Mouse (Mus musculus) CH12F3 (cell line): ENCODE measurements around the gene Cpeb4.
"Not testable (repeated sequence)": the region's sequence is repeated elsewhere in the genome, so short reads cannot be mapped to it uniquely, and the experiment has no call there.

Experiments used
- in situ Hi-C: fragments of 300-500 bp; cut with MboI; formaldehyde crosslinking; loops from 2 replicates; pipeline ENCODE4 v1.14.3; 2020; ENCODE audit warnings: low sequenced_read_pairs

Gene Cpeb4

DNA sequence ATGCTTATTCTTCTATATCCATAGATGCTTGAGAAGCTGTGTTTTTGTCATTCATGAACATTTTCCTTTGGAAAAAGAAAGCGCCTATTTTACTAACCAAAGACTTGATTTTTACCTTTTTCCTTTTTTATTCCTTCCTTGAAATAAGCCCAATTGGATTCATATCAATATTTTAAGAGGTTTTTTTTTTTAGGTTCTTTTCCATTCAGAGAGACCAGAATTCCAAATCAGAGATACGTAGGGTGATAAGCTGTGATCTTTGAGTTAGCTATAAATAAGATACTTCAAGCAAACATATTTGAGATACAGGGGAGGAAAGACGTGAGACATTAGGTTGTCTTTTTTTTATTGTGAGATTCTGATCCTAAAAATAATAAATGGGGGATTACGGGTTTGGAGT is at the start of gene Cpeb4:
Cpeb4 (plus strand) TSS at position 301 of the 400 bp plus-strand sequence.
- in situ Hi-C loops = no loop called here

DNA sequence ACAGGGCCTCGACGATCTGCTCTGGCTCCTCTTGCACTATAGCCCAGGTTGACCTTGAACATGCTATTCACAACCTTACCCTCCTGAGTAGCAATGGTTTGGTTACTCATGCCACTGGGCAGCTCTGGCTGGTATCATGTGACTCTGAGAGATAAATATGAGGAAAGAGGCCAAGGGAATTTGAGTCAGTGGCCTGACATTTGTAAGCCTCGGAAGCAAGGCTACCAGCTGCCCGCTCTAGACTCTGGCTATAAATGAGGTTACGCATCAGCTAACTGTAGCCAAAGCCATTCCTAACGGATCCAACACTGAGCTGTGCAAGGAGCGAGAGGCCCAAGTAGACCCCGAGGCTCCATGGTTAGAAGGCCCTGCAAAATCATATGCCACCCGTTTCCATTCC is 49.5 kb upstream of the Cpeb4 start:
- in situ Hi-C loops = no loop called here

DNA sequence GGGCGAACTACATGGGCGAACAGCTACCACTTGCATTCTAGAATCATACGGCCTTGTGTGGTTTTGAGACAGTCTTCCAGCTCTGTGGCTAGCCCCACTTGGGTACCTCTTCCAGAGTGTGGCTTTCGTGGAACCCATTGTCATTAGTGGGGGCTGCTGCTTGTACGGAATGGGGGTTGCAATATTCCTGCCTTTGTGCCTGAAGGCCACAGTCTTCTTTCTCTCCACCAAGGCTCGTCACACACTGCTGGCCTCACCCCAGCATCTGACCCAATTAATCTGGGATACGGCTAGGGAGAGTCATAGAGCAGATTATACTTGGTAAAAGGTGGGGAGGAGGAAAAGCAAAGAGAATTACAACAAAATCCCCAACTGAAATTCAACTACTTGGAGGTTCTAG is 48.5 kb upstream of the Cpeb4 start:
- in situ Hi-C loops = no loop called here

DNA sequence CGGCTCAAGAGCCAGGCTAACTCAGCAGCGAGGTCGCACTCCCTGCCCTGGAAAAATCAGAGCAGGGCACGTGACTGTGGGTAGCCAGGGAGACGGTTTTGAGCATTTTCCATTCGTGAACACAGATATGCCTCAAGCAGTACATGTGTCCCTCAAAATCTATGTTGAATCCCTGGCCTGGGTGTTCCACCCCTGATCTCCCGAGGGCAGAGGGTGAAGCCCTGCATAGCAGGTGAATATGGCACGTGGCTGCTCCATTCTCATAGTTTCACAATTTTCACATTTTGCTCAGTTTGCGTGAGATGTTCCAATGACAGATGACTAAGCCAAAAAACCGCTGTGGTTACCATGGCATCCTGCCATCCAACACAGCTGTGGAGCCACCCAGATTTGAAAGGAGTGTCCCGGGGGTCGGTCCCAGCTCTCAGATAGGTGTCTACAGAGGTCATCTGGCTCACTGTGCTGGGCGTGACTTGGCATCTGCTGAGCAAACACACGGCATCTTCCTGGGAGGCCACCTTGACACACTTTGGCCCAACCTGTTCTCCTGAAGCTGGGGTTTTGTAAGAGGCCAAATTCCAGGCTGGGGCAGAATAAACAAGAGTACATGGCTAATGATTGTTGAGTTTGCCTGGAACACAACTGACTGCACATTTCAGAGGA is 47.4 kb upstream of the Cpeb4 start:
- in situ Hi-C loops = no loop called here

DNA sequence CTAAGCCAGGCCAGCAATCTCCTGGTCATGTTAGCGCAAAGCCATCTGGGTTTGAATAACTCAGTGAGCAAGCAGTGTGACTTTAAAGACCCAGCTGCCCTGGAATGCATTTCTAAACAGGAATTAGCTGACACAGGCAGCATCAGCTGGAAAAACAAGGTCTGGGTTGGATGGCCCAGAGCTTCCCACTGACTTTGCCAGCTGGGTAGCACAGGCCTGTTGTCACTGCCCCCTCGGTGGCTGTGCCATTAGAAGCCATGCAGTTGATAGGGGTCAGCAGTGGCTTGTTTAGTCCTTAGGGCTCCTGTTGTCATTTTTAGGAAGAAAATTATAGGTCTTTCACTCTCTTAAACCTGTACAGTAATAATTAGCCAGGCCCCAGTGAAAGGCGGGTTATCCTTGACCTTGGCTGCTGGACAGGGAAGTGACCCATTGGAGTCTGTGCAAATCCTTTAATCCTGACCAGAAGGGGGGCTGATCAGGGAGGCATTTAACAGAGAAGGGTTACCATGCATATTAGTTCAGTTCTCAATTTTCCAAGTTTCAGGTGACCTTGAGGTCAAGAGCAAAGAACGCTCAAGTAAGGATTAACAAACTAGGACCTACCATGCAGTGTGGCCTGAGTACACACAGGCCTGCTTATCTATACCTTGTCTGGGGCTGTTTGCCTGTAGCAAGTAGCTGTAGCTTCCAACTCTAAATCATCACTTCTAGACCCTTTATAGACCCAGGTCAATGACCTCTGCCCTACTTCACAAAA is 43.8 kb upstream of the Cpeb4 start:
- in situ Hi-C loops = no loop called here

DNA sequence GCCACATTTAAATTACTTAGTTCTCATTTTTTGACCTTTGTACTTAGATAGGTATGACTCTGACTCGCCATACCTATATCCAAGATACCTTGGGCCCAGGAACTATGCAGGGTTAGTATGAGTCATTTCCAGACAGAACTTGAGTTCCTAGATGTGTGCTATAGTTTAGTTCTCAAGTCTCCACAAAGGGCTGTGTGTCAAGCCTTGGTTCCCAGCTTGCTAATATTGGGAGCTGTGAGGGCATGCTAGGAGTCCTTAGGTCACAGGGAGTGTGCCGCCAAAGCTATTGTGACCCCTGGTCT is 43.3 kb upstream of the Cpeb4 start:
- in situ Hi-C loops = no loop called here

DNA sequence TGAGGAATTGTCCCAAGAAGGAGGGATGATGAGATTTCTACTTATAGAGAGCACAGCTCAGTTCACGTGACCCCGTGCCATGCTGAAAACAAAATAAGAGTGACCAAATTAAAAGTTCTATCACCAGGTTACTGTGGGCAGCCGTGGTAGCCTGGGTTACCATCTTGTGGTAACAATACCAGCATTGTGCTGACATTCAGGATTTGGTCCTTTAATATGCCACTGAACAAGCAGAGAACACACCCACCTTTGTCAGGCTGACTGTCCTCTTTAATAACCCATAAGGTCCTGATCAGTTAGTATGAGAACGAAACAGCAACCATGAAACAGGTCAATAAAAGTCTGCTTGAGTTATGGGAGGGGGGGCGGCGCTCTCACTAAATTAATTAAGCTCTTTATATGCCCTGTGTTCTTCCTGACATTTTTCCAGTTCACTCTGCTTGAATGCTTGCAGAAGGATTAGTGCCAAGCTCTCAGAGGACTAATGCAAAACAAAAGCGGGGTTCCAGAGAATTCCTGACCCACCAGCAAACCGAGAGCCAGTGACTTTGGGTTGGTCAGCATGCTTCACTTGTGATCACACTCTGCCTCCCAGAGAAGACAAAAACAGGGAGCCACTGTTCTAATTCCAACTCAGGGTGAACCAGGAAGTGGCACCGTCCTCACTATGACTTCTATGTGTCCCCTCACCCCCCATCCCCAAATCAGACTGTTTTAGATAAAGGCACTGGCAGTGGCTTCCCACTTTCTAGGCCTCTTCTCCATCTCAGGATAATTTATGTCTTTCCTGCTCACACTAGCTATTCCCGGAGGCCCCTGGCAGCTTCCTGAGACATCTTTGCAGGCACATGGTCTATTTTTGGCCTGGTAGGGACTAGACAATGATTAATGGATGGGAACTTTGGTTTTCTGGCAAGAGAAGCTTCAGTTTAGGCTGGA is 41.5 kb upstream of the Cpeb4 start:
- in situ Hi-C loops = no loop called here

DNA sequence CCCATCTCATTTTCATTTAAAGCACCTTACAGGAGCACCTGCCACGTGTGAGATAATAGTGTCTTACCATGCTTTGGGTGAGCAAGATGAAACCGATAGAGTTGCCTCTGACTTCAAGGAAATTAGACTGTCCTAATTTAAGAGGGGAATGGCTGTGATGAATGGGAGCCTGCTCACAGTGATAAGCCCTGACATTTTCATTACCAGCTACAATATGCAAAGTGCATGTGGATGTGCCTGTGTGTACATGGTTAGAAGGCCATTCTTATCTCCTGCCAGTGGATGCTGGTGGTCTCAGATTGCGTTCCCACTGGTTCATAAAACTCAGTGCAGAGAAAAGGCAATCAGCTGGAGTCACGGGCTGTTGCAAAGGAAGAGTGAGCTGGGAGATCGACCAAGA is 40.6 kb upstream of the Cpeb4 start:
- in situ Hi-C loops = no loop called here

DNA sequence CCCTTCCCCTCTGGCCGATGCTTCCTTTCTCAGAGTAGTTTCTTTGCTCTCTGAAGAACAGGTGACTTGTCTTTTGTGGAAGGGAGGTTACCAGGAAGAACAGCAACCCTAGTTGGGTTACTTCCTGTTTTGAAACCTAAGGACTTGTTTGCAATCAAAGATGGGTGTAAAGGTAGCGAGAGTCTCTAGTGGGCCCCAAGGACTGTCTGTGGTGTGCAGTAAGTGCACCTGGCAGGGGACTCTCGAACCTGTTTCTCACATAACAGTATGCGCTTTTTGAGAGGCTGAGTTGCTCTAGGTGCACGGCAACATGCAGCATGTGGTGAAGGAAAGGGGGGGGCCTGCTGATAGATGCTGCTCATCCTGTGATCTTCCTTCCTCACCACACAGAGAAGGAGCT is 40.0 kb upstream of the Cpeb4 start:
- in situ Hi-C loops = no loop called here

DNA sequence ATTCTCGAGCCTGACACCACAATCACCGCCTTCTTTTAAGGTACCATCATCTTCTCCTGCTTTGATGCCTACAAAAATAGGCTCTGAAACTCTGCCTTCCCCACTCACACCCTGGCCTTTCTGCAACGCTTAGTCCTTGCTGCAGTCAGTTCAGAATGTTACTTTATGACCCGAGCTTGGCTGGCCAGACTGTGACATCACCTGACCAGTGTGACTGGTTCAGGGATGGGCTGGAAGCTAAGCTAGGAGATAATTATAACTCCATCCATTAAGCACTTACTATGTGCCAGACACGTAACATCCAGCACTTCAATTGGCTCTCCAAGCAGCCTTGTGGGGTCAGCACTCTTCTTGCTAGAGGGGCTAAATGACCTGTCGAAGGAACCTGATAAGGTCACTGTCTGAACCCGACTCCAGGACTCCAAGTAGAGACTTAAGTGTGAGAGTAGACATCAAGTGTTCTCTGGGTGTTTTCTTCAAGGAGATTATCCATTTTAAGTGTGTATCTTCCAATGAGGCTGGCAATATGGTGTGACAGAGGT is 39.5 kb upstream of the Cpeb4 start:
- in situ Hi-C loops = no loop called here

DNA sequence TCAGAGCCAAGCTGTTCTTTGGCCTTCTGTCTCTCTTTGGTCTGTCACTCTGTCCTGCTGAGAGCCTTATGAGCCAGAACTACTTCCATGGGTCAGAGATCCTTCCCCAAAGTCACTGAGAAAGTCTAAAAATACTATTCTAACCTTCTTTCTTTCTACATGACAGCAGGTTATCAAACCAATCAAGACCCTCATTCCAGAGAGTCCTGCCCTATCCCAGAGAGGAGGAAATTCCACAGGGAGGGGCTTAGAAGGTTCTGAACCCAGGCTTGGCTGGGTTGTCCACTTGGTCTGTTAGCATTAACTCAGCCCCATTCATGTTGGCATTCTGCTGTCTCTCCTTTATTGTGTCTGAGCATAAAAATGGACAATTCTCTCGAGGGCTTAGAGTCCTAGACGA is 38.5 kb upstream of the Cpeb4 start:
- in situ Hi-C loops = no loop called here

DNA sequence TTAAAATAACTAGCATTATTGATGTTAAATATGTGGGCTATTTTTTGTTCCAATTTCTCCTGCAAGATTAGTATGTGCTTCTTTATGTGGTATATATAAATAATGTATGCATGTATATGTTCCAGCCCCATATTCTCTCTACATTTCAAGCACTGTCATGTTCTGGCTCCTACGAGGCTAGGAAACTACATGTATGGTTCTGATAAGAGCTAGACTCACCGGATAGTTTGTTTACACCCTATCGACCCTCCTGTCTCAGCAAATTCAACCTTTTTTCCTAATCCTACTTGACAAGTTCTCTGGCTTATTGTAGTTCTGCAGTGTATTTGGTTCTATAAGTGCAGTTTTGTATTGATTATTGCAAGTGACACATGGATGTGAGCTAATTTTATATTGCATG is 36.7 kb upstream of the Cpeb4 start:
- in situ Hi-C loops = no loop called here

DNA sequence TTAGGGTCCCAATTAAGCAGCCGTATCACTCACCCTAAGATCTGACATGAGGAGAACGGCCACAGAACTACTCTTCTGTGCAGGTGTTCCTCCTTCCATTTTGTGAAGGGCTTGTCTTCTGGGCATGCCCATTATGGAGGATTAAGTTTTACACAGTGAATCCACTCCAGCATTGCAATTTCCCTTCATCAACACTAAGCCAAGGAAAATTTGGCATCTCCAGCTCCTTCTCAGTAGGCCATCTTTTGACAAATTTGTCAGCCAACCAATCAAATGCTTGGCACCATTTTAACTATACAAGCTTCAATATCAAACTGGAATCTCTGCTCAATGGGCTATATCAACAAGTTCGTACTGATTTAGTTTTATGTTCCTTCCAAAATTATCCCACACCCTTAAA is 34.8 kb upstream of the Cpeb4 start:
- in situ Hi-C loops = no loop called here

DNA sequence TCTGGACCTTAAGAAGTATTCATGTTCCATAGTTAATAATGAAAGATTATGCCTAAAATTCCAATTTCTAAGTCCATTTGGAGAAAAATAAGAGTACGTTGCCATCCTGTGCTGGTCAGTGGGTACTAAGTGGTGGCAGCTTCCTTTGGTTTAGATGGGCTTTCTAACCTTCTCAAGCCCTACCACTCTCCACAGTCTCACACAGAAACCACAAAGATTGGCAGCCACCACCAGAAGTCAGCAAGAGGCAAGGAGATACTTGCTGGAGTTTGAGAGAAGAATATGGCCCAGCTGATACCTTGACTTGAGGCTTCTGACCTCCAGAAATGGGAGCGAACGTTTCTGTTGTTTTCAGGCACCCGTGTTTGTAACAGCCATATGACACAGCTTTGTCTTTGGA is 34.3 kb upstream of the Cpeb4 start:
- in situ Hi-C loops = no loop called here

DNA sequence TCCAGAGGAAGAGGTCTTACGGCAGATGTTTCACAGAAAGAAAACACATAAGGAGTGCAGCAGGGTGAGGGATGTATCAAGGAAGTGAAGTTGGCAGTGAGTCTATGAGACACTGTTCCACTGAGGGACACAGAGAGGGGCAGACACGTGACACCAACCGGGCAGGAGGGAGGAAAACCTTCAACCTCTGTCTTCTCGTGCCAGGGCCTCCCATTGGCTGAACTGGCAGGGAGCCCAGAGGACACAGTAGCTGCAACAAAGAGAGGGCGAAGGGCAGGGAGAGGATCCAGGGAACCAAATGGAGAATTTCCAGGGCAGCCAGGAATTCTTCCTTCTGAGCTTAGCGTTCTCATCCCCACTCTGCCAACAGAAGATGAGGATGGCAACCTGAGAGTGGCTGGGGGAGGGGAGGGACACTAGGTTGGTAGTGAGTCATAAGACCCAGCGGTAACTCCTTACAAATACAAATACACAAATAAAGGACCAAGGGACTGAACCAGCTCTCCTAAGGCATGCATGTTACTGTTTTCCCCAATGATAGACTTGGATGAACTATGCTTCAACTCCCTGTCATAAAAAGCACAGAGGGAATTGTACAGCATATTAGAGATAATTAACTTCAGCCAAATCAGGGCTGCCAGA is 33.4 kb upstream of the Cpeb4 start:
- in situ Hi-C loops = no loop called here

DNA sequence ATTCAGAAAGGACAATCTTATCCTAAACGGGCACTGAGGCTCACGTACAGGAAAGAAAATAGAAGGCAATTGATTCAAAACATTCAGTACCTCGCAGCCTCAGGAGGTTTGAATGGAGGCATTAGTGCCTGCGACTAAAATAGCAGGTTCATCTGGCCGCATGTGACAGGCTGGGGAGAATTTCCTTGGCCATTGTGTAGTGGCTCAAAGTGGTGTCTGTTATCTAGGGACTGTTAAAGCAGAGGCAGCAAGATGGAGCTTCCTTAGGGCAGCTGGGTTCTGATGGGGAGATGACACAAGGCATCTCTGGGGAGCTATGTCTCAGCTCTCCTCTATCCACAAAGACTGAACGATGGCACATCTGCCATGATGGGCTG is 32.9 kb upstream of the Cpeb4 start:
- in situ Hi-C loops = no loop called here

DNA sequence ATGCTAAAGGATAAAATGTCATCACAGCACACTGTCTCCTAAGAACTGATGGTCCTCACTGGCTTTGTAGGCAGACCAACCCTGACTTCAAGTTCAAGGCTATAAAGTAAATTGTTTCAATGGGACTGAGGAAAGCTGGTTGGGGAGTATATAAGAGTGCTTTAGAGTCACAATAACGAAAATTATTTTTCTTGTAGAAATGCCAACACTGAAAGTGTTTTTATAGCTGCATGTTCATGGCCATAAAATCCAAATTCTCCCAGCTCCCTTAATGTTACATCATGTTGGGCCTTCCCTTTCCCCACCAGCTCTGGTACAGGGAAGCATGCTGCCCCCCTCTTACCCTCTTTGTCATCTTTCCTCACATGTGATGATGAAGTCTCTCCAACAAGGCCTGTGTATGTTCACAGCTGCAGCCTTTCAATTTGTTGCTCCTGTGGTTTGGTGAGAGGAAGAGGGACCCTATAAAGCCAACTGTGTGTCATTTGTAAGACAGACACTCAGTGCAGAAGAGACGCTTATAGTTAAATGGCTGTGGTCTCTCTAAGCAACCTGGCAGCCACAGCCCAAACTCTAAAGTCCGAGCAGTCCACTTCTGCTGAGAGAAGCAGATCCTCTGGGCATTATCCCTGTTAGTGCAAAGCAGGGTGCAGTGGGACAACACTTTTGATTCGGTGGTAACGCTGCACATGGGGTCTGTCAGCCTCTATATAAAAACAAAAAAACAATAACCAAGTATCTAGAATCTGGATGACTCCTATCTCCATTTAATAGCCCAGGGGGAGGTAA is 29.6 kb upstream of the Cpeb4 start:
- in situ Hi-C loops = no loop called here

DNA sequence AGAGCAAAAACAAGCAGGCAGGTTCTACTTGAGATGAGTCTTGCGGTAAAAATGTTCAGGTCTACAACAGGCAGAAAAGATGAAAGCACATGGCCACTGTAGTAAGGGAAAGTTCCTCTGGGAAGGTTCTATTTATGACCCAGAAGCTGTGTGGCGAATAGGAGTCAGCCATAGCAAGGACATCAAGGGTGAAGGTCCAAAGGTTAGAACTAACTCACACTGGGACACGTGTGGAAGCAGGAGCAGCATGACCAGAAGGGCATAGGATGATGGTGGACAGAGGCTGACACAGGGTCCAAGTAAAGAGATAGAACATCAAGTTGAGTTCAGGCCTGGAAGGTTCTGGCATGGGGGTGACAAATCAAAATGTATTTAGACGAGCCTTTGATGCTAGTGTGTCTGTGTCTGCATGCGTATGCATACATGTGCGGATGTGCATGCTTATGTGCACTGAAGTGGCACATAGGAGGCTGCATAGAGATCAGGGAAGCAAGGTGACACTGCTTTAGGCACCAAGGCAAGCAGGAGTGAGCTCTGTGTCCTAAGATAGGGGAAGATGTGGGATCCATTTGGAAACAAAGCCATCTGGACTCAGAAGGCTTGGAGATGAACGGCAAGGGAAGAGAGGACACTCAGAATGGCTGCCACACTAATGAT is 28.7 kb upstream of the Cpeb4 start:
- in situ Hi-C loops = no loop called here

DNA sequence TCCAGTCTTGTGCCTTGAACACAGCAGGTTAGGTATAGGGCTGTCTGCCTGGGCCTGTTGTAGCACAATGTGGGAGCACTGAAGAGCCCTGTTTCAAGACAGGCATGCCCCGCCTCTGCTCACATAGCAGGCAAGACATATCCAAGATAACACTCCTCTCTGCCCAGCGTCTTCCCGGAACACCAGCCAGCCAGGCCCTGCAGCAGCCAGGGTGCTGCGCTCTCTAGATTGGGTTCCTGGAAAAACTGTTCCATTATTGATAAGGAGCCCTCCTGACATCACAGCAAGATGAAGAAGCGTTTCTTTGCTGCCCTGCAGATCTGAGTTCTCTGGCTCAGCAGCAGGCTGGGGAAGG is 28.2 kb upstream of the Cpeb4 start:
- in situ Hi-C loops = no loop called here

DNA sequence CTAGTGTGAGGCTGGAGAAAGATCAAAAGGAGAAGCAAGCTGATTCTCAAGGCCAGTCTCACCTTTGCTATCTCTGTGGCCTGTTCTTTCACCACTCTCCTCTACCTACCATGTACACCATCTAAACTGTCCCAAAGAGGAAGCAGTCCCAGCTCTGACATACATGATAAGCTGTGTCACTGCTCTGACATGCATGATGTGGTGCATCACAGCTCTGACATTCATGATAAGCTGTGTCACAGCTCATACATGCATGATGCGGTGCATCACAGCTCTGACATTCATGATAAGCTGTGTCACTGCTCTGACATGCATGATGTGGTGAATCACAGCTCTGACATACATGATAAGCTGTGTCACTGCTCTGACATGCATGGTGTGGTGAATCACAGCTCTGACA is 26.9 kb upstream of the Cpeb4 start:
- in situ Hi-C loops = not testable (repeated sequence)
